Mouse (Mus musculus) lung, adult 18-20 months (tissue): ENCODE data around the gene Grk4.
A peak's percentile ranks its signal among the peaks of the same experiment; 100 is the strongest.
"Not testable (repeated sequence)": the region's sequence is repeated elsewhere in the genome, so short reads cannot be mapped to it uniquely, and the experiment has no call there.

Source experiments
- DNase-seq, 2 experiments: peaks; one replicate each; pipeline ENCODE4 v3.0.0; 2022; ENCODE audit warnings: mixed read lengths in 2 of 2

Grk4 gene

DNA sequence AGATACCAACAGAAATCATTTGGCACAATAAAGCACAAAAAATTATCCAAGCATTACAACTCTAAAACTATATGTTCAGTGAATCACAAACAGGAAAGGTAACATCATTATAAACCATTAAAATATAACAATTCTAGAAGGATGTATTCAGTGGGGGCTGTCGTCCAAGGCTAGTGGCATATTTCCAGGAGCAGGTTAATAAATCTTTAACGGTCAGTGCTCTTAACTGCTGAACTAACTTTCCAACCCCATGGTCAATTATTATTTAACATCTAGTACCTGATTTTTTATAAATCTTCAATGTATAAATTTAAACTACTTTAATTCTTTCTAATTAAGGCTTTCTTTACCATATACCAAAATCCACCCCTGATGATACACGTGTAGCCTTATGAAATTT, 54.2 kb downstream of the Grk4 start:
- not testable (repeated sequence) for DNase-seq

DNA sequence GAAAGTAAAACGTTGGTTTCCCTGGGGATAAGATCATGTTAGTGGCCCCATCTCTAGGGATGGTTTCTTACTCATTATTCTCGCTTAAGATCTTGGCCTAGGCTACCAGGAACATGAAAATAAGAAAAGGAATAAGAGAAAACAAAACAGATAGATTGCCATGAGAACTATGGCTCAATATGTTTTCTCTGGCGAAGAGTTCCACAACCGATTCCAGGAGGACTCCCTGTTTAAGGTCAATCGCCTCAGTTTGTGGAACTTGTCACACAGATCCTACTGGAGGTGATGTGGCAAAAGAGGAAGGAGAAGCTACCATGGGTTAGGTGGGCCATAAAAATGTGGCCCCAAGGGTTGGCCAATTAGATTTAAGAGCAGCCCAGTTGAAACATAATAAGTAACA, 54.6 kb downstream of the Grk4 start:
- no peak for DNase-seq

DNA sequence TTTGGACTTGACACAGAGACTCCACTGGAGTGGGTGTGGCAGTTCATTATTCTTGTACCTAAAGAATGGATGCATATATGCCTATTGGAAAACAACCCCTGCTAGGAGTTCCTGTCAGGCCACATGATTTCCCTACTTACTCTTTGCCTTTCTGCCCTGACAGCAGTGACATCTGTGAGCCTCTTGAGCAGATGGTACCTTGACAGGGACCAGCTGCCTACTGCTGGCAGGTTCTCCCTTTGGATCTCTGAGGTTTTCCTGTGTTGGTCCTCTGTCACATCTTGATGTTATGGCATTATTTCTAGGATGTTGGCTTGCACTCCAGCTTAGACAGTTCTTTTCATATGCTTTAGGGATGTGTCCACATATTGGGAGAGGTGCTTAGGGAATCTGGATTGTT, 69.0 kb downstream of the Grk4 start:
- no peak for DNase-seq

DNA sequence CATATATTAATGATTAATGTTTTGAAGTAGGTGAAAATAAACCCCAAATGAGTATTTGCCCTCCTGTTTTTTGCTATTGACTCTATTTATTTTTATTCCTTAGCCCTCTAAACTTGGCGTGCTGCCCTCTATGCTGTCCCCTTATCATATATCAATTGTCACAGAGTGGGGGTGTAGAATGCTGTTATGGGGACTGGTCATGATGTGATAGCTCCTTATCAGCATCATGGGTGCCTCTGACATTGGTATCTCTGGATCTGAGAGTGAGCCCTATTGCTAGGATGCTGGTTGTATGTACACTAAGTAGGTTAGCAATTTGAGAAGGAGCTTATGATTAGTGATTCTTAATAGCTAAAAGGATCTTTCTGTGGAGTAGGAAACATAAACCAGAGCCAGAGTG, 70.1 kb downstream of the Grk4 start:
- DNase-seq, result no peak

DNA sequence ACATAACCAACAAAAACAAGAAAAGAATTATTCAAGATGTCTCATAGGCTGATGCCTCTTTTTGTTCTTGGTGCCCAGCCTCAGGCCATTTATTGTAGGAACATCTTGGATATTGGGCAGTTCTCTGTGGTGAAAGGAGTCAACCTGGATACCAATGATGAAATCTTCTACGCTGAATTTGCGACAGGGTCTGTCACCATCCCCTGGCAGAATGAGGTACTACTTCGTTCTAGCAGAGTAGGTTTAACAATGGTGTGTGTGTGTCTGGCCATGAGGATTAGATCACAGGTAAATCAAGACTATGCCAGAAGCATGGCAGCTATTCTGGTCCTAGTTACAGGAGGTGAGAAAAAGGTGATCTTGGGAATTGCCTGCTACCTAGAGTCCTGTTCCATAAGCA, 91.3 kb downstream of the Grk4 start:
- no peak for DNase-seq

DNA sequence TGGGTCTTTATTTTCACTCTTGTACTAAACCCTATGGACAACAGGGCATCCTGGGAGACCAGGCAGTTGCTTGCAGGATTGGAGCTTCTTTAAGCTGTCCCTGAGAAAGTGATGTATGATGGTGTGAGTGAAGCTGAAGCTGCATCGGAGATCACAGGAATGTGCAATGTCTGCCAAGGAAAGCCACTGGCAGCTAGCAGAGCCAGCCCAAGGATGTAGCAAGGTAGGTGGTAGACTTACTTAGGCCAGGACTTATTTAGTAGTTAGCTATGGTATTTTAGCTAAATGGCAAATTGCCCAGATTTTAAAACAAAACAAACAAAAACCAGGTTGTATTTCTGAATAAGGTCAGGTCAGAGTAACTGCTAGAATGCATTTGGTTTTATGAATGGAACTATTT, 98.6 kb downstream of the Grk4 start:
- DNase-seq, result no peak

DNA sequence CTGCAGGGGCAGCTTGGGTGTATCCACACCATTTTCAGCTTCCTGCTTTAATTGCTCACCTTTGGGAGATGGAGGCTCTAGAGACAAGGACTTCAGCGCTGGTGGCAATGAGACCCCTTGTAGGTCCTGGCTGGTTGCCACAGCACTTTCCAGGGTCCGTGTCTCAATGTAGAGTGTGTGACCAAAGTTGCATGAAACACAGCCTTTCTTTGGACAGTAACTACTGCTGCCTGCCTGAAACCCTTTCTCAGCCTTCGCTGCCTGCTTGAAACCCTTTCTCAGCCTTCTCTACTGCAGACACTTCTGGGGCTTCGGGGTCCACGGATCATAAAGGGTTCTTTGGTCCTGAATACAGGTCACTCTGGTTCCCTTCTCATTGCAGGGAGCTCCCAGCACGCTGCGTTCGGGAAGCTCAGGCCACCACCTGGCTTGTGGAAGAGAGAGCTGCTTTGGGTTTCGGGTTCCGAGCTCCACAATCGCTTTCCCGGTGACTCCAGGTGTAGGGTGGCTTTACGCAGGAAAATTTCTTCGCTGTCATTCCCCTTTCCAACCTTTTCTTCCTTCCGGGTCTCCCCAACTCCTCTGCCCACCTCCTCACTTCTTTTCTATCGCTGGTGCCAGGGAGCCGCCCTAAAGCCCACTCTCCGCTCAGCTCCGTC, 100.8 kb downstream of the Grk4 start:
- peak in 1 of 2 experiments; percentile 4 for DNase-seq

DNA sequence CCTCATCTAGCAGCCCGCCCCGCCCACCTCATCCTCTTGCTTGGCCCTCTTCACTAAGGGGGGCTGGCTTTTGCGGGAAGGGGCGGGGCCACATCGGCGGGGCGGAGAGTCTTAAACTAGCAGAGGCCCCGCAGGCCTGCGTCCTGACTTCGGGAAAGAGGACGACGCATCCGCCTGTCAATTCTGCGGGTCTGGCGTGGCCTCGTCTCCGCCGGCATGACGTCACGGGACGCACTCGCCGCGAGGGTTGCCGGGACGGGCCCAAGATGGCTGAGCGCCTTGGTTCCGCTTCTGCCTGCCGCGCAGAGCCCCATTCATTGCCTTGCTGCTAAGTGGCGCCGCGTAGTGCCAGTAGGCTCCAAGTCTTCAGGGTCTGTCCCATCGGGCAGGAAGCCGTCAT, 101.3 kb downstream of the Grk4 start, which contains the start of gene Htt:
Gene Htt (plus strand): TSS at position 232 of the 400 bp plus-strand sequence.
- peak; percentile 98 for DNase-seq

DNA sequence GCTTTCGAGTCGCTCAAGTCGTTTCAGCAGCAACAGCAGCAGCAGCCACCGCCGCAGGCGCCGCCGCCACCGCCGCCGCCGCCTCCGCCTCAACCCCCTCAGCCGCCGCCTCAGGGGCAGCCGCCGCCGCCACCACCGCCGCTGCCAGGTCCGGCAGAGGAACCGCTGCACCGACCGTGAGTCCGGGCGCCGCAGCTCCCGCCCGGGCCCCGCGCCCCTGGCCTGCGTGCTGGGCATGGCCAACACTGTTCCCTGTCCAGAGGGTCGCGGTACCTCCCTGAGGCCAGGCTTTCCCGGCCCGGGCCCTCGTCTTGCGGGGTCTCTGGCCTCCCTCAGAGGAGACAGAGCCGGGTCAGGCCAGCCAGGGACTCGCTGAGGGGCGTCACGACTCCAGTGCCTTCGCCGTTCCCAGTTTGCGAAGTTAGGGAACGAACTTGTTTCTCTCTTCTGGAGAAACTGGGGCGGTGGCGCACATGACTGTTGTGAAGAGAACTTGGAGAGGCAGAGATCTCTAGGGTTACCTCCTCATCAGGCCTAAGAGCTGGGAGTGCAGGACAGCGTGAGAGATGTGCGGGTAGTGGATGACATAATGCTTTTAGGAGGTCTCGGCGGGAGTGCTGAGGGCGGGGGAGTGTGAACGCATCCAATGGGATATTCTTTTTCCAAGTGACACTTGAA, 101.9 kb downstream of the Grk4 start:
- peak; percentile 17 to 22 for DNase-seq

DNA sequence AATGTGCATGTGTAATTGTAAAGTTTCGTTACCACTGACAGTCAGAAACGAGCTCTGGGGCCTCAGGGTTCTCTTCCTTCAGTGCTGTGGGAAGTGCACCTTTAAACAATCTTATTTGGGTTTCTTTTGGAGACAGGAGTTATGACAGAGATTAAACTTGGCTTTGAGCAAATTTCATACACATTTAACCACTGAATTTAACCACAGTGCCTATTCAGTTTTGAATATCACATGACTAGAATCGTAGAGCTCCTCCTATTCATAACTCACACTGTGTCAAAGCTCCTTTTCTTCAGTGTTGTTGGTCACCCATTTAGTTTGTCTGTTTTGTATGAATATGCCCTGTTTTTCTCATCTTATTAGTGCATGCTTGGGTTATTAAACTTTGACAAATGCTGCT, 111.6 kb downstream of the Grk4 start:
- no peak for DNase-seq

DNA sequence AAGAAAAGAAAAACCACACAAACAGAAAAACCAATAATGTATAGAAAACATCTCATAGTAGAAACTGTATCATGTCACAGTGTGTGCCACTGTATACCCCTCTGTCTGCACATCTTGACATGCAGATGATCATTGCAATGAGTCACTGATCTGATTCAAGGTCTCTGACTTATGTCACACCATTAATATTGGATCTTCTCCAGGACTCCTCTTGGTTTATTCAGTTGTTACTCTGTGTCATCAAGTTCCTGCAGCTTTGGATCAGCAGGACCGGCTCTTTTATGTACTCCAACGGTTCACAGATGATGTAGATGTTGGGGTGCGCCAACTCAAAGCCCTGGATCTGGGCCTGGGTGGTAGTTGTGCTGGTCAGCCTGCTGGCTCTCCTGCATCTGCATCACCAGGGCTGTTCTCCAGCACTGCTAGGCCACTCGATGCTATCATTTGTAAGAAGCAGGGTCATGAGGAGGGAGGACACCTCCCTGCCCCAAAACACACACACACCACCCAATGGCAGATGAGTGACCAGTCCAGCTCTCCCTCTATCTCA, 112.6 kb downstream of the Grk4 start:
- no peak for DNase-seq

DNA sequence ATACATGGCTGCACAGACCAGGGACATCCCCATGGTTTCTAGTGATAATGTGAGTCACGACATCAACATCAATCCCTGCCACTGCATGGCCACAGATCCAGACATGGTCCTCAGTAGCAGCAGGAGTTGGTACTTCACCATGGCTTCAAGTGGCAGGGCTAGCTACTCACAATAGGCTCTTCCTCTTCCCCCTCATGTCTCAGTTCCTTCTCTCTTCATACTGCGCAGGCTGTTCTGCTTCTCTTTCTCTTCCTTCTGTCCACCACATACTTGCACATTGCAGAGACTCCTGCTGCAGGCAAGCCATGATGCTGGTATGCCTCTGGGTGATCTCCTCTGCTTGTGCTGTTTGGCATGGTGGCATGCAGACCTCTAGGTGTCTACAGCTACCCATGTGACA, 113.2 kb downstream of the Grk4 start:
- no peak for DNase-seq

DNA sequence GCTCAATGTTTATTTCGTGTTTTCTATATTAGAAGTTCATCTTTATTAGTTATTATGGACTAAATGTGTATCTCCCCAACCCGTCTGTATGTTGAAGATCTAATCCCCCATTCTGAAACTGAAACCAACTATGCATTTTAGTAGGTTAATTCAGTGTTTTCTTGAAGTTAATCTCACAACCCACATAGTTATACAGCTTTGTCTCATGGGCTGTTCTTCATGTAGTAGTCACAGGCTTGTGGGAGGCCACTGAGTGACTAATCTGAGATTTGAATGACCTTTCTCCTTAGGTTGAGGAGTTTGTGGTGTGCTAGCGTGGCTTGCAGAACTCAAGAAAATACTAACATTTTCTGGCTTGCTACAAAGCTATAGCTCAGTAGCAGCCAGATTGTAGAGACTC, 124.8 kb downstream of the Grk4 start:
- DNase-seq, result no peak

DNA sequence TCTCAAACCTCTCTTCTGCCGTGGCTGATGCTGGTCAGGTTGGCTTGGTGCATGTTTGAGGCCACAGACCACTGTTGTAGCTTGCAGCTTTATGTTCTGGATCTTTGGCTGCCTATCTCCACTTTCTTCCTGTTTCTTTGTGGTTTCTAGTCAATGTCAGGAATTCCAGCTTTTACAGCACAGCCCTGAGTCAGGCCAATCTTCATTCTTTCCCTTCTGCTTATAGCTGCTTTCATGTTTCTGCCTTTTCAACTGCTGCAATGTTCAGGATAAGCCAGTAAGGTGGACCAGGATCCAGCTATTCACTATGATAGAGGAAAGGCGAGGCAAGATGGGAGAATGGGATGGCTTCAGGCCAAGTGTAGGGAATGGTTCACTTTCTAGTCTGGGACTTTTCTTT, 131.0 kb downstream of the Grk4 start:
- DNase-seq, result no peak

DNA sequence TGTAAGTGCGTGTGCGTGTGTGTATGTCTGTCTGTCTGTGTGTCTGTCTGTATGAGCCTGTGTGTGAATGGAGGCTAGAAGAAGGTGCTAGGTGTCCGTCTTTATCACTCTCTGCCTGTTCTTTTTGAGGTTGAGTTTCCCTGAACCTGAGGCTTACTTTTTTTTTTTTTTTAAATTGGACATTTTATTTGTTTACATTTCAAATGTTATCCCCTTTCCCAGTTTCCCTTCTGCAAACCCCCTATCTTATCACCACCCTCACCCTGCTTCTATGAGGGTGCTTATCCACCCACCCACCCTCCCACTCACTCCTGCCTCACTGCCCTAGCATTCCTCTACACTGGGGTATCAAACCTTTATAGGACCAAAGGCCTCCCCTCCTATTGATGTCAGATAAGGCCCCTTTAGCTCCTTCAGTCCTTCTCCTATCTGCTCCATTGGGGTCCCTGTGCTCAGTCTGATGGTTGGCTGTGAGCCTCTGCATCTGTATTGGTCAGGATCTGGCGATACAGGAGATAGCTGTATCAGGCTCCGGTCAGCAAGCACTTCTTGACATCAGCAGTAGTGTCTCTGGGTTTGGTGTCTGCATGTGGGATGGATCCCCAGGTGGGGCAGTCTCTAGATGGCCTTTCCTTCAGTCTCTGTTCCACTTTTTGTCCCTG, 140.2 kb downstream of the Grk4 start:
- DNase-seq, result no peak
